Mouse (Mus musculus): ENCODE data around the gene Tnni2. TPM values are rescaled to one million over a fixed set of nuclear protein-coding genes. Genes with fewer than 3 reads are reported as not detected.

The Tnni2 gene
- polyA plus RNA-seq, 1 experiment from 2014 or later, result 4.3 TPM

- no peaks in the 10 kb centered on the region for H3K36me3 ChIP-seq (ENCODE audit: control insufficient read depth, insufficient read depth, low read length)
- no peaks in the 10 kb centered on the region for H3K9me3 ChIP-seq (ENCODE audit: control insufficient read depth, low read length)
- H3K27me3 ChIP-seq (replicated peaks; ENCODE audit: control insufficient read depth, insufficient read depth, low read length), result no peaks in the 10 kb centered on the region
- 89% methylated on average over 2 of the region's 2 CpGs for WGBS
- ATAC-seq, result no peak
- H3K4me1 ChIP-seq (ENCODE audit: control insufficient read depth, insufficient read depth, low read length), result peaks cover 16% of the 10 kb centered on the region
- H3K4me3 ChIP-seq (ENCODE audit: low read length), result no peak overlapping the region
- no peak overlapping the region for H3K9ac ChIP-seq (ENCODE audit: low read depth, low read length)
- H3K4me2 ChIP-seq (ENCODE audit: low read depth, low read length), result no peak overlapping the region
- H3K27ac ChIP-seq (ENCODE audit: low read length), result no peak overlapping the region
These were observed 19.8 kb downstream of the Tnni2 start for GRCm38 (mm10) chr7:142461446-142461845.

GRCm38 (mm10) chr7:142462190-142462589 lies 20.6 kb downstream of the Tnni2 start:
- Histone ChIP-seq H3K4me2 (ENCODE audit: low read depth, low read length) (no peak overlapping the region), H3K9me3 (ENCODE audit: control insufficient read depth, low read length) (no peaks in the 10 kb centered on the region), H3K9ac (ENCODE audit: low read depth, low read length) (no peak overlapping the region), H3K27ac (ENCODE audit: low read length) (no peak overlapping the region), H3K27me3 (replicated peaks; ENCODE audit: control insufficient read depth, insufficient read depth, low read length) (no peaks in the 10 kb centered on the region), H3K36me3 (ENCODE audit: control insufficient read depth, insufficient read depth, low read length) (no peaks in the 10 kb centered on the region), H3K4me3 (ENCODE audit: low read length) (no peak overlapping the region), H3K4me1 (ENCODE audit: control insufficient read depth, insufficient read depth, low read length) (peaks cover 9% of the 10 kb centered on the region)
- 84% methylated on average over 6 of the region's 6 CpGs for WGBS
- ATAC-seq, result no peak

- Histone ChIP-seq H3K4me1 (ENCODE audit: control insufficient read depth, insufficient read depth, low read length) (peaks cover 7% of the 10 kb centered on the region), H3K27me3 (replicated peaks; ENCODE audit: control insufficient read depth, insufficient read depth, low read length) (no peaks in the 10 kb centered on the region), H3K9me3 (ENCODE audit: control insufficient read depth, low read length) (no peaks in the 10 kb centered on the region), H3K4me3 (ENCODE audit: low read length) (no peak overlapping the region), H3K9ac (ENCODE audit: low read depth, low read length) (no peak overlapping the region), H3K36me3 (ENCODE audit: control insufficient read depth, insufficient read depth, low read length) (no peaks in the 10 kb centered on the region), H3K27ac (ENCODE audit: low read length) (no peak overlapping the region), H3K4me2 (ENCODE audit: low read depth, low read length) (no peak overlapping the region)
- 71% methylated on average over 4 of the region's 4 CpGs for WGBS
- ATAC-seq, result no peak
These were observed 21.0 kb downstream of the Tnni2 start for GRCm38 (mm10) chr7:142462594-142463078.

- H3K4me3 ChIP-seq (ENCODE audit: low read length), result no peak overlapping the region
- 63% methylated on average over 7 of the region's 7 CpGs for WGBS
- ATAC-seq, result no peak
- no peak overlapping the region for H3K9ac ChIP-seq (ENCODE audit: low read depth, low read length)
- H3K36me3 ChIP-seq (ENCODE audit: control insufficient read depth, insufficient read depth, low read length), result no peaks in the 10 kb centered on the region
- H3K4me1 ChIP-seq (ENCODE audit: control insufficient read depth, insufficient read depth, low read length), result peaks cover 9% of the 10 kb centered on the region
- peak overlapping the region; percentile 93 for H3K27ac ChIP-seq (ENCODE audit: low read length)
- no peaks in the 10 kb centered on the region for H3K27me3 ChIP-seq (replicated peaks; ENCODE audit: control insufficient read depth, insufficient read depth, low read length)
- no peak overlapping the region for H3K4me2 ChIP-seq (ENCODE audit: low read depth, low read length)
- no peaks in the 10 kb centered on the region for H3K9me3 ChIP-seq (ENCODE audit: control insufficient read depth, low read length)
These were observed 28.6 kb downstream of the Tnni2 start for GRCm38 (mm10) chr7:142470171-142470691.

- peak overlapping the region; percentile 76 for H3K9ac ChIP-seq (ENCODE audit: low read depth, low read length)
- peak; percentile 65; the same call in 1 of the 2 replicates for ATAC-seq
- H3K27ac ChIP-seq (ENCODE audit: low read length), result peak overlapping the region; percentile 93
- WGBS, result 23% methylated on average over 4 of the region's 4 CpGs
- H3K9me3 ChIP-seq (ENCODE audit: control insufficient read depth, low read length), result no peaks in the 10 kb centered on the region
- no peaks in the 10 kb centered on the region for H3K27me3 ChIP-seq (replicated peaks; ENCODE audit: control insufficient read depth, insufficient read depth, low read length)
- peak overlapping the region; percentile 46; the same call in 1 of the 2 replicates for H3K4me3 ChIP-seq (ENCODE audit: low read length)
- no peaks in the 10 kb centered on the region for H3K36me3 ChIP-seq (ENCODE audit: control insufficient read depth, insufficient read depth, low read length)
- peaks cover 13% of the 10 kb centered on the region for H3K4me1 ChIP-seq (ENCODE audit: control insufficient read depth, insufficient read depth, low read length)
- peak overlapping the region; percentile 64; the same call in 1 of the 2 replicates for H3K4me2 ChIP-seq (ENCODE audit: low read depth, low read length)
These were observed 29.3 kb downstream of the Tnni2 start for GRCm38 (mm10) chr7:142470808-142471413.

GRCm38 (mm10) chr7:142471414-142471861 lies 29.8 kb downstream of the Tnni2 start:
- peak; percentile 35 for ATAC-seq
- Histone ChIP-seq H3K4me2 (ENCODE audit: low read depth, low read length) (peak overlapping the region; percentile 64), H3K27ac (ENCODE audit: low read length) (peak overlapping the region; percentile 93), H3K36me3 (ENCODE audit: control insufficient read depth, insufficient read depth, low read length) (no peaks in the 10 kb centered on the region), H3K9ac (ENCODE audit: low read depth, low read length) (peak overlapping the region; percentile 76), H3K4me3 (ENCODE audit: low read length) (peak overlapping the region; percentile 46), H3K4me1 (ENCODE audit: control insufficient read depth, insufficient read depth, low read length) (peaks cover 13% of the 10 kb centered on the region), H3K9me3 (ENCODE audit: control insufficient read depth, low read length) (no peaks in the 10 kb centered on the region), H3K27me3 (replicated peaks; ENCODE audit: control insufficient read depth, insufficient read depth, low read length) (no peaks in the 10 kb centered on the region)
- 39% methylated on average over 6 of the region's 6 CpGs for WGBS

- ATAC-seq, result no peak; the same call in 1 of the 2 replicates
- Histone ChIP-seq H3K27ac (ENCODE audit: low read length) (peak overlapping the region; percentile 93), H3K9ac (ENCODE audit: low read depth, low read length) (peak overlapping the region; percentile 76), H3K4me3 (ENCODE audit: low read length) (peak overlapping the region; percentile 46), H3K27me3 (replicated peaks; ENCODE audit: control insufficient read depth, insufficient read depth, low read length) (no peaks in the 10 kb centered on the region), H3K9me3 (ENCODE audit: control insufficient read depth, low read length) (no peaks in the 10 kb centered on the region), H3K4me1 (ENCODE audit: control insufficient read depth, insufficient read depth, low read length) (peaks cover 13% of the 10 kb centered on the region), H3K4me2 (ENCODE audit: low read depth, low read length) (peak overlapping the region; percentile 64), H3K36me3 (ENCODE audit: control insufficient read depth, insufficient read depth, low read length) (no peaks in the 10 kb centered on the region)
- WGBS, result 41% methylated on average over 15 of the region's 15 CpGs
These were observed 30.4 kb downstream of the Tnni2 start for GRCm38 (mm10) chr7:142471884-142472570.

GRCm38 (mm10) chr7:142472936-142473335 lies 31.3 kb downstream of the Tnni2 start:
- Histone ChIP-seq H3K36me3 (ENCODE audit: control insufficient read depth, insufficient read depth, low read length) (no peaks in the 10 kb centered on the region), H3K4me3 (ENCODE audit: low read length) (peak overlapping the region; percentile 46), H3K27ac (ENCODE audit: low read length) (peak overlapping the region; percentile 93), H3K27me3 (replicated peaks; ENCODE audit: control insufficient read depth, insufficient read depth, low read length) (no peaks in the 10 kb centered on the region), H3K4me1 (ENCODE audit: control insufficient read depth, insufficient read depth, low read length) (peaks cover 13% of the 10 kb centered on the region), H3K9me3 (ENCODE audit: control insufficient read depth, low read length) (no peaks in the 10 kb centered on the region), H3K9ac (ENCODE audit: low read depth, low read length) (peak overlapping the region; percentile 76), H3K4me2 (ENCODE audit: low read depth, low read length) (peak overlapping the region; percentile 64)
- 87% methylated on average over 4 of the region's 4 CpGs for WGBS
- ATAC-seq, result no peak

- no peaks in the 10 kb centered on the region for H3K36me3 ChIP-seq (ENCODE audit: control insufficient read depth, insufficient read depth, low read length)
- peaks cover 13% of the 10 kb centered on the region for H3K4me1 ChIP-seq (ENCODE audit: control insufficient read depth, insufficient read depth, low read length)
- H3K27me3 ChIP-seq (replicated peaks; ENCODE audit: control insufficient read depth, insufficient read depth, low read length), result no peaks in the 10 kb centered on the region
- H3K9ac ChIP-seq (ENCODE audit: low read depth, low read length), result peak overlapping the region; percentile 76
- no peaks in the 10 kb centered on the region for H3K9me3 ChIP-seq (ENCODE audit: control insufficient read depth, low read length)
- WGBS, result 70% methylated on average over 2 of the region's 2 CpGs
- peak overlapping the region; percentile 93 for H3K27ac ChIP-seq (ENCODE audit: low read length)
- H3K4me3 ChIP-seq (ENCODE audit: low read length), result peak overlapping the region; percentile 46
- H3K4me2 ChIP-seq (ENCODE audit: low read depth, low read length), result peak overlapping the region; percentile 64
- no peak for ATAC-seq
These were observed 31.9 kb downstream of the Tnni2 start for GRCm38 (mm10) chr7:142473476-142473875.
